In genomic region chr3:51728456-51728855, GRCm38 (mm10) we compare ENCODE assay signal across 9 mouse cellular contexts.
DNase-seq lines count a peak whose midpoint lies in the region; ATAC-seq and TF ChIP-seq lines count a peak whose summit lies in the region.
"Had no signal": no experiment of that assay in that cellular context is flagged by ENCODE, and none has a peak within 500 bp of the region (broad histone marks: within the 10 kb centered on the region; RNA-seq: fewer than 3 reads in every experiment).

No protein-coding gene starts in this region.

- no peaks in the 10 kb centered on the region for H3K36me3 ChIP-seq in kidney, embryonic 15.5 days
- no peaks in the 10 kb centered on the region for H3K36me3 ChIP-seq in embryonic facial prominence, embryonic 10.5 days (replicated peaks)
- H3K36me3 ChIP-seq in liver, embryonic 14.5 days (replicated peaks; ENCODE audit: control insufficient read depth, insufficient read depth, low read depth): no peaks in the 10 kb centered on the region

- H3K9me3 ChIP-seq in kidney, embryonic 15.5 days (replicated peaks): no peaks in the 10 kb centered on the region
- H3K9me3 ChIP-seq in embryonic facial prominence, embryonic 10.5 days: no peaks in the 10 kb centered on the region
- no peaks in the 10 kb centered on the region for H3K9me3 ChIP-seq in liver, embryonic 14.5 days (ENCODE audit: control insufficient read depth, low read length)

- peak overlapping the region; percentile 82 for H3K27ac ChIP-seq in kidney, embryonic 15.5 days
- peak overlapping the region; percentile 54; the same call in 1 of the 2 replicates for H3K27ac ChIP-seq in embryonic facial prominence, embryonic 10.5 days (replicated peaks)
- peak overlapping the region; percentile 93 for H3K27ac ChIP-seq in liver, embryonic 14.5 days
- no peak overlapping the region for H3K27ac ChIP-seq in cerebellum, adult 2 months (ENCODE audit: insufficient read depth, low read length)

- TF ChIP-seq CTCF in liver, embryonic 14.5 days (IDR thresholded peaks at IDR 0.05; ENCODE audit: low read depth): no peak
- no peak for TF ChIP-seq CTCF in cerebellum, adult 2 months (IDR thresholded peaks at IDR 0.05; ENCODE audit: borderline replicate concordance, insufficient read depth, low read depth, low read length)

- no peak overlapping the region for H3K9ac ChIP-seq in kidney, embryonic 15.5 days
- peak overlapping the region; percentile 64 for H3K9ac ChIP-seq in liver, embryonic 14.5 days (replicated peaks)

- ATAC-seq in kidney, embryonic 15.5 days (replicated peaks; ENCODE audit: low FRiP score): peak; percentile 52
- ATAC-seq in liver, embryonic 14.5 days (ENCODE audit: insufficient read depth): peak; percentile 98
- no peak for ATAC-seq in activated CD4-positive, CD25-positive, alpha-beta regulatory T cell, adult 4 months

- 41% methylated on average over 12 of the region's 12 CpGs for WGBS in kidney, embryonic 15.5 days
- WGBS in embryonic facial prominence, embryonic 10.5 days: 86% methylated on average over 12 of the region's 12 CpGs
- WGBS in liver, embryonic 14.5 days (ENCODE audit: insufficient replicate concordance): 9% methylated on average over 12 of the region's 12 CpGs
- 66% methylated on average over 12 of the region's 12 CpGs for WGBS in cerebellum, adult 2 months

- DNase-seq in kidney, adult 8-10 months: no peak
- DNase-seq in embryonic facial prominence, embryonic 10.5 days (ENCODE audit: low spot score): no peak
- DNase-seq in heart, postnatal 10 days: peak; percentile 36 to 39
- peak; percentile 57 to 69 (median 67) for DNase-seq in liver, embryonic 14.5 days (ENCODE audit: low read depth in 3 of 3, low spot score in 3 of 3)
- no peak for DNase-seq in urinary bladder, adult 18-20 months (ENCODE audit: low spot score in 2 of 2)
- DNase-seq in cerebellum, adult 2 months: no peak
- DNase-seq: thymus, adult 2 months had no signal

- H3K4me3 ChIP-seq in kidney, embryonic 15.5 days (replicated peaks): no peak overlapping the region
- H3K4me3 ChIP-seq in embryonic facial prominence, embryonic 10.5 days: no peak overlapping the region
- peak overlapping the region; percentile 23 to 39; a peak in 3 of 4 replicates for H3K4me3 ChIP-seq in liver, embryonic 14.5 days (ENCODE audit: insufficient read depth in 1 of 2, low read depth in 2 of 2, low read length in 2 of 2)
- H3K4me3 ChIP-seq in cerebellum, adult 2 months (replicated peaks; ENCODE audit: insufficient read depth, low read depth, low read length): no peak overlapping the region

- H3K4me2 ChIP-seq in kidney, embryonic 15.5 days: 0 out of 2 replicates have a peak overlapping the region, but pooled peaks have one; percentile 12
- peak overlapping the region; percentile 70 for H3K4me2 ChIP-seq in liver, embryonic 14.5 days (ENCODE audit: low read depth)

- TF ChIP-seq EP300 in liver, embryonic 14.5 days (IDR thresholded peaks at IDR 0.05; ENCODE audit: low read depth): peak; percentile 77

- peaks cover 61% of the 10 kb centered on the region for H3K4me1 ChIP-seq in kidney, embryonic 15.5 days
- H3K4me1 ChIP-seq in embryonic facial prominence, embryonic 10.5 days: peaks cover 31% of the 10 kb centered on the region
- peaks cover 37 to 67% of the 10 kb centered on the region in 2 experiments for H3K4me1 ChIP-seq in liver, embryonic 14.5 days (replicated peaks; ENCODE audit: control insufficient read depth in 2 of 2, insufficient read depth in 2 of 2, low read length in 1 of 2)
- H3K4me1 ChIP-seq in cerebellum, adult 2 months (ENCODE audit: control insufficient read depth, insufficient read depth, low read length): peaks cover 26% of the 10 kb centered on the region

- H3K27me3 ChIP-seq in kidney, embryonic 15.5 days: no peaks in the 10 kb centered on the region
- H3K27me3 ChIP-seq in embryonic facial prominence, embryonic 10.5 days (replicated peaks; ENCODE audit: low read depth, poor library complexity, severe bottlenecking): no peaks in the 10 kb centered on the region
- H3K27me3 ChIP-seq in liver, embryonic 14.5 days (ENCODE audit: control insufficient read depth, insufficient read depth, low read length): no peaks in the 10 kb centered on the region
- H3K27me3 ChIP-seq in cerebellum, adult 2 months (ENCODE audit: control insufficient read depth, insufficient read depth, low read length): no peaks in the 10 kb centered on the region

- intact Hi-C loops in heart, postnatal 10 days (cut with DNase I): no loop called here

- no peak for TF ChIP-seq POLR2A in cerebellum, adult 2 months (IDR thresholded peaks at IDR 0.05; ENCODE audit: borderline replicate concordance, insufficient read depth, low read length)

Comparison
In these comparisons a context has a peak if more than half of its experiments do, and no peak if none do; other contexts are left out.
1. H3K4me3 ChIP-seq: peak in liver, embryonic 14.5 days (2 of 2); none in kidney, embryonic 15.5 days (single experiment), embryonic facial prominence, embryonic 10.5 days (single experiment) and cerebellum, adult 2 months (single experiment).
2. DNase-seq: peak in heart, postnatal 10 days (2 of 2) and liver, embryonic 14.5 days (3 of 3); none in kidney, adult 8-10 months (0 of 2), embryonic facial prominence, embryonic 10.5 days (single experiment), urinary bladder, adult 18-20 months (0 of 2) and cerebellum, adult 2 months (0 of 2).